Mouse (Mus musculus): ENCODE measurements at regions not wholly inside any gene's neighbourhood (a gene's known extent, or its start where the extent isn't known, plus 50 kb on each side); places are given as distances from the start of the nearest gene placed in this dataset.
A peak's percentile ranks its signal among the peaks of the same experiment; 100 is the strongest.

DNA sequence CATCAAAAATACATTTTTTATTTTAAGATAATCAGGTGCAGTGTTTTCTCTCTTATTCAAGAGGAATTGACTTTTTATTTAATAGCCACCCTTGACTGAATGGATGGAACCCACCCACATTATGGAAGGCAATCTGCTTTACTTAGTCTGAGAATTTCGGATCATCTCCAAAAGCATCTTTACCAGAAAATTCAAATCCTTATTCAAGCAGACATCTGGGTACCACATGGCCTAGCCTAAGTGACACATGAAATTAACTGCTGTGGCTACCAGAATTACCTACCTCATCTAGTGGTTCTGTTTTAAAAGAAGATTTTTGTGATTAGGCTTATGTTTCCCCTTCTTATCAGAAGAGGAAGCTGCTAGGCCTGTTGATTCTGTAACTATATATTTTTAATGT is 178.9 kb upstream of the Tars start:
- no peak for ATAC-seq (replicated peaks; ENCODE audit: poor library complexity)

DNA sequence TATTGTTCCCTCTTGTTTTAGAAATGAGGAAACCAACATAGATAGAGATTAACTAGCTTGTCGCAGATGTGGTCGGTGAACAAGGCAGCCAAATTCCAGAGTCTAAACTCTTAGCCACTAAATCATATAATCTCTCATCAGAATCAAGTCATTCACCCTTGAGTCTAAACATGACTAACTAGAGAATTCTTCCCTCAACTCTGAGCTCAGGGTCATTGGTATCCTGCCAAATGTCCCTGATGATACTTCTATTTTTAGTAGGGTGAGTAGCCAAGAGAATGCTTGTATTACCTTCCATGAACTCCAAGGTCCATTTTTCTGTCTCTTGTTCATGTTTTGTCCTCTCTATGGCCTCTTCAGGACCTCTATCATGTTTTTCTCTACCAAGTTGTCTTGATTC is 174.9 kb upstream of the Tars start:
- no peak for ATAC-seq (replicated peaks; ENCODE audit: poor library complexity)

DNA sequence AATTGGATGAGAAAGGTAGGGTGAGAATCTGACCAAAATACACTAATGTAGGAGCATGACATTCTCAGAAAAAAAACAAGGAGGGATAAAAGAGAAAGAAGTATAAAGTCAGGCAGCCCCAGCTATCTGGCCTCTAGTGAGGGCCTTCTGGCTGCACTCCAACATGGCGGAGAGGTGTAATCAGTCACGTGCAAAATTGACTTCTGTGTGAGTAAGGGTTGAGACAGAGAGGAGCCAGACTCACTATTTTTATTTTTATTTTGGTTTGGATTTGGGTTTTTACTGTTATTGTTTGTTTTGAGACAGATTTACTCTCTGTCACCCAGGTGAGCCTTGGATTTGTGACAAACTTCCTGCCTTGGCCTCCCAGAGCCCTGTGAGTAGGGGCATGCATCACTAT is 174.0 kb upstream of the Tars start:
- no peak for ATAC-seq (replicated peaks; ENCODE audit: poor library complexity)

DNA sequence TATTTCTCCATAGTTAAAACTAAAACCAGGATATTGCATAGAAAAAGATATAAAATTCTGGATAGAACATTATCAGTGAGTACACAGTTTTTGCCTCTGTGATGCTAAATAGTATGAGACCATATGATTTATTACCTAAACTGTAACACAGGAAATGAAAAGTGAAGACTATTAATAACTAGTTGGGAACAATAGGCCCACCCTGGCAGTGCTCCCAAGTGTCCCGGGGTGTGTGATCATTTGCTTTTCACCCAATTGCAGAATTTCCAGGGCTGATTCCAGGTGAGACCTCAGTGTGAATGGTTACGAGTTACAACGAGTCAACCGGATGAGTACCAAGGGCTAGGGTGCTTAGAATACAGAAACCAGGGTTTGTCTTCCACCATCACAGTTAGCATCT is 172.6 kb upstream of the Tars start:
- ATAC-seq (replicated peaks; ENCODE audit: poor library complexity) = no peak

DNA sequence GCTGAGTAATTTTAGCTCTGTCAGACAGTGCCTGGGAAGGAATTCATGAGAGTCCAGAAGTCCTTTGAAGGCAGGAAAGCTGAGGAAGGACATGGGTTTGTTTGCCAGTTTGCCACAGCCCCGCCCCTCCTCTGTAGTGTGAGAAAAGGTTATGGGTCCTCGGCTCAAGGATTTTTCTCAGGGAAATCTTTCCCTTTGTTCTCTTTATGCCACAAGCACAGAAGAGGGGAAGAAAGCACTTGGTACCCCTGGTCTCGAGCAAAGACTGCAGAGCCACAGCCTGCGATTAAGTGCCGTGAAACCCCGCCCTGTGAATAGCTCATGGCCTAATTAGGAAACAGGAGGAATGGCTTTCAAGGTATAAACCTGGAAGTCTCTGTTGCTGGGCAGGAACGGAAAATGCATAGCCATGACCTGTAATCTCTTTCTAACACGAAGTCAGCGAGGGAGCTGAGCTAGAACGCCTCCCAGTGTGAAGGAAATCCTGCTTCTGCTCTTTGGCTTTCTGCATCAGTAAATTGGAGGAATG is 166.1 kb upstream of the Tars start:
- no peak for ATAC-seq (replicated peaks; ENCODE audit: poor library complexity)

DNA sequence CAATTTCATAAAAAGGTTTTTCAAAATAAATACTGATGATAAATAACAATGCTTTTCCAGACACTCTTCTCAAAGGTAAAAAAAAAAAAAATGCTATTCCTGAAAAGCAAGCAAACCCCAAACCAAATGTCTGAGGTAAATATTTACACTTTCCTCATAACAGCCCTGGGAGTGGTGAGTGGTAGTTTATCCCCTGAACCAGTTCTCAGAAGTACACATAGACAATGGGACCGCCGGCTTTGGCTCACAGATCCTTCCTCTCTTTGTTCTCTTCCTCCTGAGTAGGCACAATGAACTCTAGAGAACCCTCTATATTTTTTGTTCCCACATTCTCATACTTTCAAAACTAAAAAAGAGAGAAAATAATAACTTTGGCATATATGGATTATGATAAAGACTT is 153.1 kb upstream of the Tars start:
- no peak for ATAC-seq (replicated peaks; ENCODE audit: poor library complexity)

DNA sequence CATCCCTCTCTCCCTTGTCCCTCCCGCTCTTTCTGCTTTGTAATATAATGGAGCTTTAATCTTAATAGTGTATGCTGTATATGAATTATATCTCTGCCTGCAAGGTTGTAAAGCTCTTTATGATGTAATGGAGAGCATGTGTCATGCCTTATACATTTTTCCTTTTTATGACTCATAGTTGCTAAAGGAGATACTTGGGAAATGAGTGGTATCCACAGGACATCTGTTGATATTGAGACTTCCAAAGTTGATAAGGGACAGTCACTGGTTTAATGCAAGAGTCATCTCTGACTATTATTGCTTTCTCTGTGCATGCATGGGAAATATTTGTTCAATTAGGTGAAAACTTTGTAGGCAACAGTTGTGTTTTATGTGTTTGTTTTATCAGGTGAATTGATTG is 152.6 kb upstream of the Tars start:
- ATAC-seq (replicated peaks; ENCODE audit: poor library complexity) = no peak

DNA sequence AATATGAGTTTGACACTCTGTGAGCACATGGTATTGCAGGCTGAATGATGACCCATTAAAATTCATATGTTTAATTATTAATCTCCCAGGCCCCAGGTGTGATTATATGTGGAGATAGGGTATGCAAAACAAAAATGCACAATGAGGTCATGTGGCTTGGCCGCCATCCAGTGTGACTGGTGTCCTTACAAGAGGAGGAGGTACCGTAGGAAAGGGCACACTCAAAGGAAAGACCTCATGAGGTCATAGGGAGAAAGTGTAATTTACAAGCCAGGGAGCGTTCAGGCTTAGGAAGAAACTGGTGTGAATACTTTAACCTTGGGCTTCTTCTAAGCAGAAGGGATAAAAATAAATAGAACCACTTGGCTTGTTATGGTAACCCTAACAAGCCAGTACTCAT is 140.0 kb upstream of the Tars start:
- no peak for ATAC-seq (replicated peaks; ENCODE audit: poor library complexity)

DNA sequence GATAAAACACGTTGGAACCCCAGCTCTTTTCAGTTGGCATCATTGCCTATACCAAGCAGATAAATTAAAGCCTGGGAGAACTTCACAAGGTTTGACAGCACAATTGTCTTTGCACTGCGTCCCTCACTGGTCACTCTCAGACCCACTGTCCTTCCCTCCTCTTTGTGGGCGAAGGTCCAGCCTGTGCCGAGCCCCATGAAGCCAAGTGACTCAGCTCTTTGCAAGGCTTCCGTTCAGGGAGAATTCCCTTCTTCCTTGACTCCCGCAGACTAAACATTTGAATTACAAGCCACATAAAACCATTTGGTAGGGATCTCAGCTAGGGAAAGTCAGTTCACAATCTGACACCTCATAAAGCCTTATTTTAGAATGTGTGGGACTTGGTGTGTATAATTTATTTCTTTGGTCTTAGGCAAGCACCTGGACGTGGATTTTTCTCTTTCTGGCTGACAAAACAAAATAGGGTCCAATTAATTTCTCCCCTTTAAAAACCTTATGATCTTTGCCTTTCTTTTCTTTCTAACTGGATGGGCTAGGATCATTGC is 136.7 kb upstream of the Tars start:
- ATAC-seq (replicated peaks; ENCODE audit: poor library complexity) = no peak

DNA sequence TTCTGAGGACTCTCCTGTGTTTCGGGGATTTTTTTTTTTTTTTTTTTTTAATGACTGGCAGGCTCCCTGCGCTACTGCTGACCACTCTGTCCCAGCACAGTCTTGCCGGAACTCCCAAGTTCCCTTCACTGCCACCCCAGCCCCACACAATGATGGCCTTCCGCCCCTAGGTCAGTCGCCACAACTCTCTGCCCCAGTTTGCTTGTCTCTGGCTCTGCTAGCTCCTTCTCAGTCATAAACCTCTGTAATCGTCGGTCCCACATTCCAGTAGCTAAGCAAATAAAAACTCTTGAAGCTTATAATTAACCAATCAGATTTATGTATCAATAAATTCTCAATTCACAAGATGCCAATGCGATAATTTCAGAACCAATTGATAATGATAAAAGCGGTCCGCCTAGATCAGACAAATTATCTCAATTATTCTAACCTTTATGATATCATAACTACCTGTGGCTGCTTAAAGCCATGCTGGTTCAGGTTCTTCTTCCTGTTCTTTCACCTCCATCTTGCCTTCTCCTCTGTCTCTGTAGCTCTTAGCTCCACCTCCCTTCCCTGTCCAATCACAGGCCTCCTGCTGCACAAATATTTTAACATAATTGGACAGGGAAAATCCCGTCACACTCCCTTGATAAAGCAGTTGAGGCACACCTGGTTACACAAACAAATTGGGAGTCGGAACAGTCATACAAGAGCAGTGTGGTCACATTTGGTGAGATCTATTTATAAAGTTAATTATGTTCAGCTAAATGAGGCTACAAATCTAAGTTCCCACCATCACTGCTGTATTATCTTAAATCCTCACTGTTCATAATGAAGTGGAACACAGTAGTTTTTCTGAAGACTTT is 135.2 kb upstream of the Tars start:
- no peak for ATAC-seq (replicated peaks; ENCODE audit: poor library complexity)

DNA sequence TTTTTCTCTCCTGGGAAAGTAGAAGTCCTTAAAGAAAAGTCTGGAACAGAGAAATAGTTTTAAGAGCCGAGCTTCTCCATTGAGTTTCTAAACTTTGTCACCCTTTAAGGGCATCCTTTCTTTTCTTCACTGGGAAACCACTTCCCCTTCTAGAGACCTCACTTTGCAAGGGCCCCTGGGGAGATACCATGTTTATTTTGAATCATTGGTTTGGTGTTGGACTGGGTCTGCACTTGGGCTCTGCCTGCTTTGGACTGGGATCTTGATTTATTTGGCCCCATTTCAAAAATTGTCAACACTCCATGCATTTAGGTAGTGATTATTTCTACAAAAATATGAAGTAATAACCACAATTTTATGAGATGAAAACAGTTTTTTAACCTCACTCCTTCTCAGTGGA is 134.2 kb upstream of the Tars start:
- no peak; the same call in 1 of the 2 replicates for ATAC-seq (replicated peaks; ENCODE audit: poor library complexity)

DNA sequence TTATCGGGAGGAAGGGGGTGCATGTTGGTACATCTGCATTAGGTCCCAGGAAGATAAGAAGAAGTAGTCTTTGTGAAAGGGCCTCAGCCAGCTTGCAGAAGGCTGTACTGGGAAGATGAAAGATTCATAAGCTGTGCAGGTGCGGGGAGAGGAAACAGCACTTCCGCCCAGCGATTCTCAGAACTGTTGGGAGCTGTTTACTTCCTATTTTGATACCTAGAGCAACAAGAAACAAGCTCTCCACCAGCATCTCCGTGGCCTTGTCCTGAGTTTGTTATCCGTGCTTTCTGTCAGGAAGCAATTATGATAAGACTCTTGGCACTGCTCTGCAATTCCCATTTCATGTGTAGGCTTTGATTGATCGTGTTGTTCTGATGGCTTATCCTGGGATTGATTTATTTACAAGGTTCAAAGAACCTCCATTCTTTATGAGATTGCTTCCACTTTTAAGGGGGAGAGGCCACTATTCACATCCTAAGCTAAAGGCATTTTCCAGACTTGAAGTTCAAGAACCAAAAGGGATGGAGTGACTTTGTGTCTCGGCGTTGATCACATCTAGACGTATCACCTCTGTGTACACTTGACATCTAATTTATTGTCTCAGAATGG is 133.6 kb upstream of the Tars start:
- ATAC-seq (replicated peaks; ENCODE audit: poor library complexity) = peak; percentile 42; the same call in 1 of the 2 replicates

DNA sequence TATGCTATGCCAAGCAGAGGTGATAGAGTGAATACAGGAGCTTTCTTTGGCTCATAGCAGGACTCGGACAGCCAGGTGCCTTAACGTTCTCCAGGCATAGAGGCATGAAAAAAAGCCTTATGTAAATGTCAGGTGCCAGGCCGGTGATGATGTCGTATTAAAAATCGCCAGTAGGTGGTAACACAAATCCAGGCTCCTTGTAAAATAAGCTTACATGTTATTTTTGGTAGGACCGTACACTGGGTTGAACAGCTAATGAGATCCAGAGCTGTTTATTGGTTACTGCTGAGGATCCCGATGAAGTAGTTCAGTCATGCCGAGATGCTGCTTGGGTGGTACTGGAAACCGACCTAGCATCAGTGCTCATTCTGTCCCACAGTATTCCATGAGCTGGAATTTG is 133.1 kb upstream of the Tars start:
- 0 out of 2 replicates have a peak, but pooled peaks have one; percentile 11 for ATAC-seq (replicated peaks; ENCODE audit: poor library complexity)

DNA sequence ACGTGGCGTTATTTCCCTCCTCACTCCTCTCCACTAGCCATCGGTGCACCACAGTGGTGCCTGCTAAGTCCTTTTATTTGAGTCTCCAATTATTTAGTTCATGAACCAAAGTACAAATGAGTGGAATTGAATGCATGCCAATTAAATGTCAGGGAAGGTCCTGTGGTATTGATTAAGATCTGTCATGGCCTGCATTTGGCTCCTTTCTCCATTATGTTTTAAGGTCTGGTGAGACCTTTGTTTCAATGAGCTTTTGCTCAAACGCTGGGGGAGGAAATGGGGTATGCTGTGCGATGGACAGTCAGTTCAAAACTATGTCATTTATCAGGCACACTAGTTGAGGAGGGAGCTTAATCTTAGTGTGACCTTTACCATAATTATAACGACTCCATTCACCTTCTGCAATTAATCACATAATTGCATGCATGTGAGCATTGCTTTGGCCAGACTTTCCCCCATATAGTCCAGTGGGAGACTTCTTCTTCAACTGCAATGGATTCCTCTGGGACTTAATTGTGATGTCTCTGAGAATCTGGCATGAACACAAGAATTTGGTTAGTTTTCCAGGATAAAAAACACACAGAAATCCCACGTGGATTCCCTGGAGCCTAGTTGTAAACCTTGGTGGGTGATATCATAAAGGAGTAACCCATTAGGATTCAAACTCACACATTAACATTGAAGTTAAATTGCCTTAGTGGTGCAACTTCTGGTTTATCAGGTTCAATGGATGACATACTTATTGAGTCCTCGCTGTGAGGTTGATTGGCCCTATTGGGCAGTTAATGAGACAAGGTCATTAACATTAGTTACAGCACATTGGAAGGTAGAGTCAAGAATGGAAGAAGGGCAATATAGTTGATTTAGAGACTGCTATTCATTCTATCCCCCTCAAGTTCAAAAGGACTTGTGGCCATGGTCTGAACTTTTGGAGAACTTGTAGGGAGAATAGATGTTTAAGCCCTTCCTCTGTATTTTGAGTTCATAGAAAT is 130.7 kb upstream of the Tars start:
- no peak for ATAC-seq (replicated peaks; ENCODE audit: poor library complexity)

DNA sequence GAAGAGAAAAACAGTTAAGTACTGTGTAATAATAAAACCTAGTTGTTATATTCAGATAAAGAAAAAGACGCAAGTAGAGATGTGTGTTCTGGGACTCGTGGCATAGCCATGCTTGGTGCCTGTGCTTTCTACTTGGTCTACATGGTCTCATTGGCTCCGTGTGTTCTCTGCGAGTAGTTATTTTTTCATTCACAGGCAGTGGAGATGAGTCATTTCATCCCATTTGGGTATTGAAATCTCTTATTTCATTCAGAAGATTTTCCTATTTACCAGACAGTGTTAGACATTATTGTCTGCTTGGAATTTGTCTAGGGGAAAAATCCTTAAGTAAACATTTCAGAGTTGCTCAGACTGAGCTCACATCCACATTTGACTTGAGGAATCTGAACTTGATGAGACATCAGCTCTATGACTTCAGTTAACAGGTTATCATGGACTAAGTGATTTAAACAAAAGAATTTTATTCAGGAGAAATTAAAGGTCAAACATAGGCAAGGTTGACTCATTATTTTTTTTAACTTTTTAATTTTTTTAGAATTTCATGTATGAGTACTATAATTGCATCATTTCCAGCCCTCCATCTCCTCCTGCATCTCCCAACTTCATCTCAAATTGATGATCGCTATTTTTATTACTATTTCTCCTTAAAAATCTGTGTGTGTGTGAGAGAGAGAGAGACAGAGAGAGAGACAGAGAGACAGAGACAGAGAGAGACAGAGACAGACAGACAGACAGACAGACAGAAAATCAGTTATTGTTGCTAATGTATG is 125.1 kb upstream of the Tars start:
- ATAC-seq (replicated peaks; ENCODE audit: poor library complexity) = no peak

DNA sequence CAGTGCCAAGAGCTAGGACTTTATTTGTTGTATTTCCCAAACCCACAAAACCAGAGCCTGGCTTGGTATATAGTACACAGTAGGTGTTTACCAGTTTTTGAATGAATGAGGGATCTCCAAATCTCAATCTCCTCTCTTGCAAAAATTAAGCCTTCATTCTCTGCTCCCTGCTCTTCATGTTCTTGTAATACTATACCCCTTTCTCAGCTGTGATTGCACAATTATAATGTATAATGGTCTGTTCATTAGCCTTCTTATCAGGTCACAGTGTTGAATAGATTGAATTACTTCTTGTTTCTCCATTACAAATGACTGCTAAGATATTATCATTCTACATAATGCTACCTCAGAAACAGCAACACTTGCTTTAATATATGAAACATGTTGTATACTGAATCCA is 119.1 kb upstream of the Tars start:
- ATAC-seq (replicated peaks; ENCODE audit: poor library complexity) = no peak

DNA sequence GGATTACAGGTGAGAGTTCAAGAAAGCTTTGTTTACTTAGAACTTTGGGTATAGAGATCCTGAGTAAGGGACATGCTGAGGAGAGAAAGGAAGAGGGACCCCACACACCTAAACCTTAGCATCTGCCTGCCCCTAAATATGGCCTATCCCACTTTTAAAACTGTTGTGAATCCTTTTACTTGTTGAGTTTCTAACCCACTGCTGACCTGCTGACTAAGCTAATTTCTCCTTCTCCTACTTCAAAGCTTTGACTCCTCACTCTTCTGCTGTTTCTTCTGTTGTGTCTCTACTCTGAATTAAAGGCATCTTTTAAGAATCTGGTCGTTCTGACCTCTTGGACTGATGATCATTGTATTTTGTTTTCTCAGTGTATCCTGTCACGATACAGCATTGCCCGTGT is 118.4 kb upstream of the Tars start:
- ATAC-seq (replicated peaks; ENCODE audit: poor library complexity) = no peak

DNA sequence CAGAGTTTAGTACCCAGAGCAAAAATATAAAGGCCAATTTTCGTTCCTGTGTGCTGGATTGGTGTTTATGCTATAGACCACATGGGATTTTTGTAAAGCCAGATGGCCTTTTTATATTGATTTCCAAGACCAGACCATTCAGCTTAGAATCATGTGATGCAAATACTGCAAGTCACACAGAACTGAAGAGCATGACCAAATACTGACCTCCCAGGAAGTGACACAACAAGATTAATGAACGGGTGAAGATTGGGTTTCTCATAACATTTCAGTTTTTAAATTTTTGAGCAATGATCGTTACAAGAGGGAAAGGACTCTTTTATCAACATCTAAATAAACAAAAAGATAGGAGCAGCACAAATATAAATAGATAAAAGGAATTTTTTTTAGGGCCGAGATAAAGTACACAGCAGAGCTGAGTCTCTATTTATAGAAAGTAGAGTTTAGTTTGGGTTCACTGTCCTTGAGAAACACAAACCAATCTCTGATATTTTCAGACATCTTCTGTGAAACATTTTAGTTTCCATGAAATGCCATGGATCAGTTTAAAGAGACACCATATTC is 105.7 kb upstream of the Tars start:
- ATAC-seq (replicated peaks; ENCODE audit: poor library complexity) = no peak

DNA sequence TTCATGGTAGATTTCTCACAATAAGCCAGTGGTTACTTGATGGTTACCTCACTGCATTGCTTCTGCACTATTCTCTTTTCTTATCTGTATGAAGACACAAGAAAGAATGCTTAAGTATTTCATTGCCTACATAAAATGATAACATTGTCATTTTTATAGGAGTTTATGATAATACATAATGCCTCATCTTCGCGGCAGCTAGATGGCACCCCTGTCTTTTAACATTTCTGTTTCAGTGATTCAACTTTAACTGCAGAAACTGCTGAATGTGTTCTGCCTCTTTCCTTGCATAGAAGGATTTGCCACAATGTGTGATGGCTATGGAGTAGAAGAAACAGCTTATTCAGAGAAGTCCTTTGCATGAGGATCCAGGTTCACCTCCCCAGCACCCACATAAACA is 97.0 kb upstream of the Tars start:
- ATAC-seq (replicated peaks; ENCODE audit: poor library complexity) = no peak

DNA sequence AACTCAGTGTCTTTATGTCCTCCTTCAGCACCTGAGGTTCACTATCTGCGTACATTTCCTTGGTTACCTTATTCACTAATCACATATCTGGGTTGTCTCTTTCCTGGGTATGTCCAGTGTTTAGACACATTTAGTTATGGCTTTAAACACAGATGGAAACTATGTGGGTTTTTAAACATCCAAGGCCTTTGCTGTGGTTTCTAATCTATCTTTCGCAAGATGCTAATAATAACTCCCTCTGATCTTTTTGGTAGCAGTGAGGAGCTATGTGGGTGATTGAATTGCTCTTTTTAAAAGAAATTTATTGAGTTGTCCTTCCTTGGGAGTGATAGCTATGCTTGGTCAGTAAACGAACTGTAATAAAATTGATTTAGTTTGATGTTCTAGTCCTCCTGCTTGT is 89.7 kb upstream of the Tars start:
- ATAC-seq (replicated peaks; ENCODE audit: poor library complexity) = no peak
